Mouse (Mus musculus) embryonic facial prominence, embryonic 13.5 days (tissue): ENCODE measurements around the gene Islr. TPM values are rescaled to one million over a fixed set of nuclear protein-coding genes. Genes with fewer than 3 reads are reported as not detected.
A peak's percentile ranks its signal among the peaks of the same experiment; 100 is the strongest.

Experiments used
- ATAC-seq: fragments of 200-750 bp; cut with Nextera tagmentation; 2 replicates; pipeline ENCODE4 v1.8.0; 2017; ENCODE audit warnings: low read depth; ENCODE audit not compliant: insufficient number of reproducible peaks, insufficient read depth, low FRiP score, low TSS enrichment
- H3K27ac ChIP-seq: fragments of 300-500 bp; sonication (generic); 2 replicates; pipeline ENCODE4 v1.5.1; 2015; ENCODE audit warnings: moderate library complexity, mild to moderate bottlenecking, inconsistent platforms
- H3K27me3 ChIP-seq: fragments of 300-500 bp; sonication (generic); 2 replicates; pipeline ENCODE4 v1.6.1; 2015; ENCODE audit warnings: mild to moderate bottlenecking, inconsistent platforms
- H3K36me3 ChIP-seq: fragments of 300-500 bp; sonication (generic); 2 replicates; pipeline ENCODE4 v1.6.1; 2015; ENCODE audit warnings: mild to moderate bottlenecking, inconsistent platforms
- H3K4me1 ChIP-seq: fragments of 300-500 bp; sonication (generic); 2 replicates; pipeline ENCODE4 v1.6.1; 2015; ENCODE audit warnings: inconsistent platforms
- H3K4me2 ChIP-seq: fragments of 300-500 bp; sonication (generic); 2 replicates; pipeline ENCODE4 v1.6.1; 2015; ENCODE audit warnings: moderate library complexity, mild to moderate bottlenecking, inconsistent platforms
- H3K4me3 ChIP-seq: fragments of 300-500 bp; sonication (generic); 2 replicates; pipeline ENCODE4 v1.5.1; 2015; ENCODE audit warnings: mild to moderate bottlenecking, inconsistent platforms
- H3K9ac ChIP-seq: fragments of 300-500 bp; sonication (generic); 2 replicates; pipeline ENCODE4 v1.6.1; 2015; ENCODE audit warnings: mild to moderate bottlenecking, inconsistent platforms
- H3K9me3 ChIP-seq: fragments of 300-500 bp; sonication (generic); 2 replicates; pipeline ENCODE4 v1.6.1; 2016; ENCODE audit warnings: inconsistent platforms
- WGBS: fragments of 180-500 bp; shearing (Covaris S2); methylation state at CpG from one replicate; pipeline ENCODE4 v1.1.7; 2015; ENCODE audit warnings: mixed read lengths; 5-methylcytosine and 5-hydroxymethylcytosine counted together
- polyA plus RNA-seq: library from polyadenylated mRNA; unstranded; fragments of >200 nt; fragmentation: Nextera tagmentation; extraction: Ambion mirVana; gene quantifications from 2 replicates; pipeline ENCODE4 v1.2.1, GENCODE M21; 2015

The Islr gene
- polyA plus RNA-seq, 1 experiment from 2014 or later: 75.6 TPM

- H3K27me3 ChIP-seq: no peaks in the 10 kb centered on the region
- ATAC-seq: no peak
- H3K4me3 ChIP-seq: no peak overlapping the region
- 41% methylated on average over 6 of the region's 6 CpGs for WGBS
- 0 out of 2 replicates have a peak overlapping the region, but pooled peaks have one; percentile 16 for H3K9ac ChIP-seq
- peak overlapping the region; percentile 16; the same call in 1 of the 2 replicates for H3K27ac ChIP-seq
- peaks cover 7% of the 10 kb centered on the region; the same call in 1 of the 2 replicates for H3K36me3 ChIP-seq
- no peaks in the 10 kb centered on the region for H3K9me3 ChIP-seq
- H3K4me1 ChIP-seq: peaks cover 62% of the 10 kb centered on the region
- H3K4me2 ChIP-seq: no peak overlapping the region
Measured at GRCm38 (mm10) chr9:58139947-58140346, 64.2 kb downstream of the Islr start.

GRCm38 (mm10) chr9:58135921-58136321 lies 68.2 kb downstream of the Islr start:
- peak; percentile 56; the same call in 1 of the 2 replicates for ATAC-seq
- Histone ChIP-seq H3K9ac (0 out of 2 replicates have a peak overlapping the region, but pooled peaks have one; percentile 16), H3K4me1 (peaks cover 76% of the 10 kb centered on the region), H3K27ac (peak overlapping the region; percentile 81), H3K4me3 (no peak overlapping the region), H3K4me2 (peak overlapping the region; percentile 16), H3K9me3 (no peaks in the 10 kb centered on the region), H3K27me3 (no peaks in the 10 kb centered on the region), H3K36me3 (0 out of 2 replicates have a peak, but pooled peaks cover under 1% of the 10 kb centered on the region)
- WGBS: 19% methylated on average over 2 of the region's 2 CpGs

DNA sequence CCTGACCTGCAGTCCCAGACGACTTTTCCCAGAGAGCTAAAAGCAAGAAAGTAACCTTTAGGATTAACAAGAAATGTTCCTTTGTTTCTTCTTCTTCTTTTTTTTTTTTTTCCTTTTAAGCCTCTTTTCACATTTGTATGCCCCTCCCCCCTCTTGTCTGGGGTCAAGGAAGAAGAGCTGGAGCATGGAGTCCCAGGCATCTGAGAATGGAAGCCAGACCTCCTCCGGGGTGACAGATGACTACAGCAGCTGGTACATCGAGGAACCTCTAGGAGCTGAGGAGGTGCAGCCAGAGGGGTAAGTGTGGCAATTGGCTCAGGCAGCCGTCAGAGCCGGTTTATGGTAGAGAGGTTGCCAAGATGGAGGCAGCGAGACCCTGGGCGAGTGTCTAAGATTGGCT lies 69.2 kb downstream of the Islr start:
- Histone ChIP-seq H3K27ac (peak overlapping the region; percentile 81), H3K4me1 (peaks cover 79% of the 10 kb centered on the region), H3K4me2 (peak overlapping the region; percentile 16), H3K4me3 (no peak overlapping the region), H3K36me3 (no peaks in the 10 kb centered on the region), H3K27me3 (no peaks in the 10 kb centered on the region), H3K9ac (no peak overlapping the region), H3K9me3 (no peaks in the 10 kb centered on the region)
- ATAC-seq: no peak
- WGBS: 29% methylated on average over 7 of the region's 7 CpGs

DNA sequence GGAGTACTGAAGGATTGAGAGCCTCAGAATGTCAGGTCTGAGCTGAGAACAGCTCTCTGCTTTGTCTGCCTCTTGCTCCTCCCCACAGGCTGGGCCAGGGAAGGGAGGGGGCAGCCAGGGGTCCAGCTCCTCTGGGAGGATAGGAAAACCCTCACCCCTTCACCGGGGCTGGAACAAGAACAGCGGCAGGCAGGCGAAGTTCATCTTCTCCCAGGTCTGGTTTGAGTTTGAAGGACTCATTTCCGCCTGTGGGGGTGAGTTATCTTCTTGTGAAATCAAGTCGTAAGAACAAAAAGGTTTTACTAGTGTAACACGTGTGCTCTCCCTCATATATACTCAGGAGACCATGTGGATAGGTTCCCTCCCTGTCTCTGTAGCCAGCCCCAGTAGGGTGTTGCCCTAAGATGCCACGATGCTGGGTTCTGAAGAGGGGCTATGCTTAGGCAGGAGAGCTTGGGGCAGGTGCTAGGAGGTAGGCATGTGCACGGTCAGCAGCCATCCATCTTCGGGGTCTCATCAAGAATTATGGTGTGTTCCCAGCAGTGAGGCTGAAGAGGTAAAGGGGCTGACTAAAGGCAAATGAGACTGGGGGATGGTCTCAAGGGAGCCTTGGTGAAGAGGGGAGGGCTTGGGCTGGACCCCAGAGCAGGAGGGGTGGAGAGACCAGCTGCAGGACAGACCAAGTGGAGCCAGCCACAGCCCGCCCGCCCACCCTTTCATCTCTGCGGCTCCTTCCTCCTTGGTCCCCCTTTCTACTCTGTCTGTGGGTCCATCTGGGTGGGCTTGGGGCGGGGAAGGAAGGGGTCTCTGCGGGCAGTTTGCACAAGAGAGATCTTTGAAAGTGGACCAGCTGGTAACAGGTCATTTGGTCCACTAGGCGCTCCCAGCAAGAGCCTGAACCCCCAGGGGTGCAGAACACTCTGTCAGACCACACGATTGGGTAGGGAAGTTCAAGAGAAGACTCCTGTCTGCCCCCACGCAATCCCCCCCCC lies 69.9 kb downstream of the Islr start:
- Histone ChIP-seq H3K4me2 (peak overlapping the region; percentile 16), H3K27ac (peak overlapping the region; percentile 81), H3K36me3 (no peaks in the 10 kb centered on the region), H3K9me3 (no peaks in the 10 kb centered on the region), H3K4me3 (no peak overlapping the region), H3K9ac (no peak overlapping the region), H3K27me3 (no peaks in the 10 kb centered on the region), H3K4me1 (peaks cover 82% of the 10 kb centered on the region)
- 9% methylated on average over 17 of the region's 17 CpGs for WGBS
- ATAC-seq: 0 out of 2 replicates have a peak, but pooled peaks have one; percentile 23

GRCm38 (mm10) chr9:58131735-58132134 lies 72.4 kb downstream of the Islr start:
- H3K4me3 ChIP-seq: no peak overlapping the region
- ATAC-seq: no peak
- no peaks in the 10 kb centered on the region for H3K36me3 ChIP-seq
- WGBS: 72% methylated on average over 7 of the region's 7 CpGs
- H3K4me2 ChIP-seq: no peak overlapping the region
- H3K27me3 ChIP-seq: no peaks in the 10 kb centered on the region
- H3K9ac ChIP-seq: no peak overlapping the region
- peaks cover 81% of the 10 kb centered on the region for H3K4me1 ChIP-seq
- H3K27ac ChIP-seq: no peak overlapping the region
- no peaks in the 10 kb centered on the region for H3K9me3 ChIP-seq

- WGBS: 31% methylated on average over 3 of the region's 3 CpGs
- no peak overlapping the region for H3K4me2 ChIP-seq
- H3K27me3 ChIP-seq: no peaks in the 10 kb centered on the region
- no peaks in the 10 kb centered on the region for H3K9me3 ChIP-seq
- H3K9ac ChIP-seq: no peak overlapping the region
- H3K27ac ChIP-seq: no peak overlapping the region
- no peak for ATAC-seq
- H3K4me1 ChIP-seq: peaks cover 72% of the 10 kb centered on the region
- H3K4me3 ChIP-seq: no peak overlapping the region
- H3K36me3 ChIP-seq: no peaks in the 10 kb centered on the region
Measured at GRCm38 (mm10) chr9:58130909-58131308, 73.2 kb downstream of the Islr start.

GRCm38 (mm10) chr9:58129508-58129907 lies 74.6 kb downstream of the Islr start:
- Histone ChIP-seq H3K4me1 (peaks cover 64% of the 10 kb centered on the region), H3K27me3 (no peaks in the 10 kb centered on the region), H3K27ac (peak overlapping the region; percentile 80), H3K4me3 (peak overlapping the region; percentile 12; the same call in 1 of the 2 replicates), H3K4me2 (peak overlapping the region; percentile 51), H3K9ac (peak overlapping the region; percentile 51), H3K9me3 (no peaks in the 10 kb centered on the region), H3K36me3 (no peaks in the 10 kb centered on the region)
- WGBS: 11% methylated on average over 8 of the region's 8 CpGs
- ATAC-seq: no peak

GRCm38 (mm10) chr9:58128926-58129413 lies 75.1 kb downstream of the Islr start:
- no peaks in the 10 kb centered on the region for H3K36me3 ChIP-seq
- peak overlapping the region; percentile 80 for H3K27ac ChIP-seq
- ATAC-seq: no peak; the same call in 1 of the 2 replicates
- peak overlapping the region; percentile 12; the same call in 1 of the 2 replicates for H3K4me3 ChIP-seq
- no peaks in the 10 kb centered on the region for H3K9me3 ChIP-seq
- peaks cover 60% of the 10 kb centered on the region for H3K4me1 ChIP-seq
- H3K9ac ChIP-seq: peak overlapping the region; percentile 51
- H3K4me2 ChIP-seq: peak overlapping the region; percentile 51
- 4% methylated on average over 13 of the region's 13 CpGs for WGBS
- H3K27me3 ChIP-seq: no peaks in the 10 kb centered on the region

DNA sequence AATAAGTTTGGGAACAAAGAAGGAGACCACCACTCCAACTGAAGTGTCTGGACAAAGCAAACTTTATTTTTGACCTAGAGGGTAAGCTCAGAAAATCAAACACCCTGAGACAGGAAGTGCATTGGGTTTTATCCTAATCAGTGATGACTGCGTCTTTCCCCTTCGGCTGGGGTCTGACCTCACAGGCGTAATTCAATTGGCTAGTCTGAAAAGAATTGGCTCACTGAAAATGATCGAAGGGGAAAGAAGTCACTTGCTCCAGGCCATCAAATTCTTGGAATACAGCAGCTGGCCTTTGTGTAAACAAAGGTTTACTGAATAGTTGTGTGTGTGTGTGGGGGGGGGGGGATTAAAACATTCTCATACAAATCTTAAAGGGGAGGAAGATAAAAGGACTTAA lies 78.3 kb downstream of the Islr start:
- Histone ChIP-seq H3K4me2 (no peak overlapping the region), H3K4me3 (no peak overlapping the region), H3K27ac (no peak overlapping the region), H3K27me3 (no peaks in the 10 kb centered on the region), H3K4me1 (peaks cover 44% of the 10 kb centered on the region), H3K9me3 (no peaks in the 10 kb centered on the region), H3K36me3 (no peaks in the 10 kb centered on the region), H3K9ac (no peak overlapping the region)
- WGBS: 17% methylated on average over 4 of the region's 4 CpGs
- ATAC-seq: no peak

GRCm38 (mm10) chr9:58125085-58125484 lies 79.0 kb downstream of the Islr start:
- no peak overlapping the region for H3K9ac ChIP-seq
- no peak overlapping the region for H3K4me2 ChIP-seq
- H3K27ac ChIP-seq: no peak overlapping the region
- whole genome bisulfite sequencing: 30% methylated on average over 3 of the region's 3 CpGs
- no peak for ATAC-seq
- no peaks in the 10 kb centered on the region for H3K9me3 ChIP-seq
- peaks cover 38% of the 10 kb centered on the region for H3K4me1 ChIP-seq
- no peaks in the 10 kb centered on the region for H3K36me3 ChIP-seq
- H3K27me3 ChIP-seq: no peaks in the 10 kb centered on the region
- no peak overlapping the region for H3K4me3 ChIP-seq

DNA sequence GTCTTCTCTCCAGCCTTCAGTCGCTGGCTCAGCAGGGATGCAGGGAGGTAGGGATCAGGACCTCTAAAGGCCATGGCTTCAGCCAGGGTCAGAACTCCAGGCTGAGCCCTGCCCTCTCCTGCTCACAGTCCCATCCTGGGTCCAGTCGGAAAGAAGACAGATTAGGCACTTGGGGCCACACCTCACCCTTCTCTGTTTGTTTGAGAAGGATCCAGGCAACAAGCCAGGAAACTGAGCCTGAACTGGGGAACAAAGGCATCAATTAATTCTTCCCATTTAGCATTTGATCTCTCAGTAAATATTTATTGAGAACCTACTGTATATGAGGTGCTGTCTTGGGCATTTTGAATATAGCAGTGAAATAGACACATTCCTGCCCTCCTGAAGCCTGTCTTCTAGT lies 85.4 kb downstream of the Islr start, which contains the start of gene Ccdc33:
Gene Ccdc33 (minus strand): TSS at position 153 of the 400 bp plus-strand sequence.
- H3K9me3 ChIP-seq: no peaks in the 10 kb centered on the region
- no peak within 1 kb of the TSS for H3K27ac ChIP-seq
- H3K27me3 ChIP-seq: peaks cover 7% of the 10 kb centered on the region
- H3K4me1 ChIP-seq: peaks cover 51% of the 10 kb centered on the region
- WGBS: 35% methylated on average over 2 of the region's 2 CpGs
- H3K4me2 ChIP-seq: no peak within 1 kb of the TSS
- ATAC-seq: no peak
- no peak within 1 kb of the TSS for H3K9ac ChIP-seq
- H3K4me3 ChIP-seq: no peak within 1 kb of the TSS
- H3K36me3 ChIP-seq: no peaks in the 10 kb centered on the region
